Mouse (Mus musculus): ENCODE measurements at regions not wholly inside any gene's neighbourhood (a gene's known extent, or its start where the extent isn't known, plus 50 kb on each side); places are given as distances from the start of the nearest gene placed in this dataset.

- DNase-seq, result no peak
Measured at GRCm38 (mm10) chr13:46116576-46116975, 151.8 kb upstream of the Atxn1 start.

DNA sequence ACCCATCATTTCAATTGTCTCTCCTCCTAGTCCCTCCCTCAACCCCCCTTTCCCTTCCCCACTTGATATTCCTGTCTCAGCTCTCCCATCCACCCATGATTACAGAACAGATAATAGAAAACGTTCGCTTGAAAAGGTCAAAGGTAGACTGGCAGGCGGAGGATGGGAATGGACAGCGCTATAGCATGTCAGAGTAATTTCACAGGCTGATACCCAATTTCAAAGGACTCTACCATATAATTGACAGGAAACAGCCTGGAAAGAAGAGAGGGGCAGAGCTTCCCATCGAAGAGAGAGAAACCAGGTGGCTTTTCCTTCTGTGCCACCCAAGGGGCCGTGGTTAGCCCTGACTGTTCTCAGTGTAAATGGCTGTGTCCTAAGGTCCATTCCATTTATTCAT is 140.2 kb upstream of the Atxn1 start:
- no peak for DNase-seq

DNA sequence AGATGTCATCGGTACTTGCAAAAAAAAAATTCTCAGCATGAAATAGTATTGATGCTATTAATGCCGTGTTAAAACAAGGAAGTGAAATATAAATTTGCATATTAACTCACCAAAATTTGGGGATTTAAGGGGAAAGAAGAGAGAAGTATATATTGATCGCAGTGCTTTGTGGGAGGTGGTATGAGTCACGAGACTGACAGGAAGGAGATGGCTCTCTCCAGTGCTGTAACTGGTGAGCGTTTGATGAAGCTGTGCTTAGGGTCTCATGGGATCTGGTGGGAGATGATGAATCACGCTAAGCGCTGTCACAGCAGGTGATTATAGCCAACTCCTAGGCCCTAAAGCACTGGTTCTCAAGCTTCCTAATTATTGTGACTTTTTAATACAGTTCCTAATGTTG is 133.8 kb upstream of the Atxn1 start:
- DNase-seq, result no peak

GRCm38 (mm10) chr13:46098131-46098530 is 133.3 kb upstream of the Atxn1 start:
- peak; percentile 57 for DNase-seq

DNA sequence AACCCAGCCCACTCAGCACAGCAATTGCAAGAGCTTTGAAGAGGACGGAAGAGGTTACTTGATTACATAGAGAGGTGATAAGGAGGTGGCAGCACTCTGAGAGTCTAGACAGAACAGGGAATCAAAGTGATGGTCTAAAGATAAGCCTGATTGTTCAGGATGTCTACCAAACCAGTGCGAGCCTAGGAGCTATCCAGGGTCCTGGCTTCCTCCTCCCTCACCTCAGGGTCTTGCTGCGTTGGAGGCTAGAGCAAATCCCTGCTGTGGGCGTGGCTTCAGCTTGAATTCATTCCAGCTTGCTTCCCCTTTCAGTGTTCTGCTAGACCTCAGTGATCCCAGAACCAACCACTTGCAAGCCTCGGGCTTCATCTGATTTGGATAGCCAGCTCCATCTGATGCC is 132.2 kb upstream of the Atxn1 start:
- no peak for DNase-seq

DNA sequence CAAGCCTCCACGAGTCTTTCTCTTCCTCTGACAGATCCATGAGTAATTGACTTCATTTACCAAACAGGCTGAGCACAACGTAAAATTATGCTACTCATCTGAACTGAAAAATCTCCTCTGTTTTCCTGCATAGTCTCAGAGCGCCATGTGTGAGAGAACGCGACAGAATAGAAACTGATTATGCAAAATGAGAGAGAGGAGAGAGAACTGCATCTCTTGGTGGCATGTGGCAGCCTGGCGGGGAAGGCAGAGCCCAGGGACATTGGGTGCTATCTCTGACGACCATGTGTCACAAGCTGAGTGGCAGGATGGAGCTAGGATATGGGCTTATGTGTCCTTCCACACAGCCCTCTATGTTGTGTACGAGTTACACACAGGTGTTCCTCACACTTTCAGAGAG is 131.6 kb upstream of the Atxn1 start:
- no peak for DNase-seq

- DNase-seq, result no peak
Measured at GRCm38 (mm10) chr13:46092787-46093186, 128.0 kb upstream of the Atxn1 start.

GRCm38 (mm10) chr13:46091109-46091508 is 126.3 kb upstream of the Atxn1 start:
- DNase-seq, result no peak

- no peak for DNase-seq
Measured at GRCm38 (mm10) chr13:46088237-46088636, 123.4 kb upstream of the Atxn1 start.

- no peak for DNase-seq
Measured at GRCm38 (mm10) chr13:46087663-46088062, 122.9 kb upstream of the Atxn1 start.

DNA sequence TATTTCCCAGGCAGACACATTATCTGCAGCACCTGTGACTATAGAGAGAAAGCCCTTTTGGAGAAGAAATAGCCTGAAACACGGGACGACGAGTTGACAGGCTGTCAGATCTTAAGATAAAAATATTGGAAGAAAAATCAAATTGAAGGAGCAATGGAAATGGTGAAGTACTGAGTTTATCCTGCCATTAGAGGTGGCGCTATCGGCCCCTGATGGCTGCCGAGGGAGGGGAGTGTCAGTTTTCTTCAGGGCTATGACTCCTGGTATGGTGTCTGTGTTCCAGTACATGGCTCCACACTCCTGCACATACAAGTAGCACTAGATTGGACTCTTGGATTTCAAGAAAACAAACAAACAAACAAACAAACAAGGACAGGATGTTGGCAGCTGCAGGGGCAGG is 112.1 kb upstream of the Atxn1 start:
- DNase-seq, result no peak

DNA sequence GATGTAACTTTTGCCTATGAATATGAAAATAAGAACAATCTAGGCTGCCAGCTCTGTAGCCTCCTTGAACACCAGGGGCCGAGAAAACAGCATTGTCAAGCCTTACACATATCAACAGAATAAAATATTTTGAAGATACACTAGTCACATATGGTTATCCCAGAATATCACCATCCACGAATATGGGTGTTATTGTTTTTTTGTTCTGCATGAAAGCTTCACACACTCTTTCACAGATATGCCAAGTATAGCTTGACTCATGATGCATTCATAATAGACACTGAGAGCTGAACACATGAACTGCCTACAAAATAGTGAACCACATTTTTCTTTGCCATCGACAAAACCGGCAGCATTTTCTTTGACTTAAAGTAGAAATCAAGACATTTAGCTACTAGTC is 106.9 kb upstream of the Atxn1 start:
- no peak for DNase-seq

DNA sequence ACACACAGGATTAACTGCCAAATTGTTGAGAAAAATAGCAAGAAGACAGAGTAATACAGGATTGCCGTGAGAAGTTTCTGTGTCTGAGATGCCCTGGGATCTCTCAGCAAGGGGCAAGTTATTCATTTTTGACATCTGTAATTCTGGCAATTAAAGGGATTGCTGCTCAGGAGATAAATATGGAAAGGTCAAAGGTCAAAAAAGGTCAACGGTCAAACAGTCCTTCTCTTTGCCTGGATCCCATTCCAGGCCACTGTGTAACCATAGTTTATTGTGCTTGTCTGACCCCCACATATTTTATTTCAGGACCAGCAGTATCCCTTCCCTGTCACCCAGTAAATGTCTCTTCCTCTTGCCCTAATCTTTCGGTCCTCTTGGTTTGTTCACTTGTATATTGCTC is 104.8 kb upstream of the Atxn1 start:
- no peak for DNase-seq

- DNase-seq, result no peak
Measured at GRCm38 (mm10) chr13:46062758-46063157, 98.0 kb upstream of the Atxn1 start.

DNA sequence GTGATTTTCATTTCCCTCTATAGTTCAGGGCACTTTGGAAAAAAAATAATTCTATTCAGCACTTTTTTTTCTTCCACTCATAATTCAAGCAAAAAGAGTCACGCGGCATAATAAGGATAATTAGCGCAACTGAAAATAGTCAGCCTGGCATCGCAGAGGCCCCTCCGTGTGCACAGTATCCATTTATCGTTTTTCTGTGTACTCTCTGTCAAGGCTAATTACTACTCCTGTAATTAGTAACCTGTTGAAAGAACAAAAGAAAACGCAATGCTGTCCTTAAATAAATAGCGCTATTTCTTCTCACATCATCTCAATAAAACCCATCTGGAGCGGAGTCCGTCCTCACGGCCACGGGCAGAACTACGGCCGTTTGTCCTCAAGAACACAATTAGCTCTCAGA is 95.1 kb upstream of the Atxn1 start:
- no peak for DNase-seq

- no peak for DNase-seq
Measured at GRCm38 (mm10) chr13:46058862-46059261, 94.1 kb upstream of the Atxn1 start.

DNA sequence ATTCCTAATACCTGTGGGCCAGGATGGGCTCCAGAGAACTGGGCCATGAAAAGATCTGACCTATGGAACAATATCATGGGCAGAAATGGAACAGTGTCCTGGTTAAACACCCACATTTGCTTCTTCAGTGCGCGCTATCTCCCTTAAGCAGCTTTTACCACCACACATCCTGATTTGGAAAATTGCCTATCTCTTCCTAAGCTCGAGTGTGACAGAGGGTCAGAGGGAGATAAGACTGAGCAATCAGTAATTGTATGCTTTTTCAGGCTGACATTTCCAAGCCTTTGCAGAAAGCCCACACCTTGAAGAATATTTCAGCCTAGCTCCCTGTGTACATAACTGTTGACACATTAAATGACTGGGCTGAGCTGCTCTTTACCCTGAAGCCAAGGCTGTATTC is 93.5 kb upstream of the Atxn1 start:
- DNase-seq, result no peak

DNA sequence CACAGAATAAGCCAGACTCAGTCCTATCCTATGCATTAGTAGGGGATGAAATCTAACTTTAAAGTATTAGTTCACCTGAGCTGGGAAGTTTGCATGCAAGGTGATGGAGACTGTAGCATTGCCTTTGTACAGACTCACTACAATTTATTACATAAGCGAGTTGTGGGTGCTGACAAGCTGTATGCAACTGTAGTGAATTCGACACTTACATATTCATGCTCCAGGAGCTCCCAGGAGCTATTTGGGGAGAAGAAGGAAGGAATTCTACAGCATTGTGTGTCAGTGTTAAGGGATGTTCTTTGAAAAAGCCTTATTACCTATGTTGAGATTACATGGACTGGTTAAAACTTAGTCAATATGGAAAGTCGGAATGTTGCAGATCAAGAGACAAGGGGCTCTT is 90.6 kb upstream of the Atxn1 start:
- no peak for DNase-seq

GRCm38 (mm10) chr13:46043568-46043967 is 78.8 kb upstream of the Atxn1 start:
- peak; percentile 41 for DNase-seq

GRCm38 (mm10) chr13:46043016-46043415 is 78.2 kb upstream of the Atxn1 start:
- DNase-seq, result peak; percentile 29

DNA sequence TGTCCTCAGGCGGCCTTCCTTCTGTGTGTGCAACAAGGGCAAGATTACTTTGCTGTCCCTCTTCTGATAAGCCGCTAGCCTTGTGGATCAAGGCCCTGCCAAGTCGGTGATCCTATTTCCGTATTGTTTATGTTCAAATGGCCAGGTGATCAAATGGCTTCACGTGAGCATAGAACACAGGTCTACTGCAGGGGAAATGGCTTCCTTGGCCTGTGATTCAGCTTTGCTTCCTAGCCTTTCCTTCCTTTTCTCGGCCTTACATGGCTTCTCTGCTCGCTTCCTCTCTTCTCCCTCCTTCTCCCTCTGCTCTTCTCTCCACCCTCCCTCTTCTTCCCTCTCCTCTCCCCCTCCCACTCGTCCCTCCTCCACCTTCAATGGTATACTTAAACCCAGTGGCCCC is 77.4 kb upstream of the Atxn1 start:
- DNase-seq, result no peak

- no peak for DNase-seq
Measured at GRCm38 (mm10) chr13:46041475-46041874, 76.7 kb upstream of the Atxn1 start.

DNA sequence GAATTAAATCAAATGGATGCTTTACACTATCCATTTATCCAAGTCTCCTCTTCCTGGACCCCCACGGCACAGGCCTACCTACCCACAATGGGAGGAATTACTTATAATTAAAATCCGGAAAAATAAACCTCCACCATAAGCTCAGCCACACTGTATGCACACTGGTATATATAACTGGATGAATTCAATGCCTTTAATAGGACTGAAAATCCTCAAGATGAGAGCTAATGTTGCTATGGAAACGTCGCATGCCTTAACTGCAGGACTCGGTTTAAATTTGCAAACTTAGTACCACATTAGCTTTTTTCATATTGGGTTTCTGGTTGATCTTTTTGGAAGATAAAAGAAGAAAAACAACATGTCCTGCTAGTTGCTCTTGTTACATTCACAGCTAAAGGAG is 75.3 kb upstream of the Atxn1 start:
- DNase-seq, result no peak

GRCm38 (mm10) chr13:46038441-46039331 is 73.9 kb upstream of the Atxn1 start:
- DNase-seq, result no peak

GRCm38 (mm10) chr13:46032281-46032680 is 67.5 kb upstream of the Atxn1 start:
- DNase-seq, result no peak
